Mouse (Mus musculus): ENCODE results near the gene Svs1.

- no peak for TF ChIP-seq CHD2 (IDR thresholded peaks at IDR 0.05; ENCODE audit: low read depth, low read length)
- TF ChIP-seq HCFC1 (IDR thresholded peaks at IDR 0.05; ENCODE audit: borderline replicate concordance, insufficient read depth, low read length) = no peak
Observed at GRCm38 (mm10) chr6:49011191-49011590, 24.5 kb downstream of the Svs1 start.
